Mouse (Mus musculus) CH12.LX (cell line): Measurements from ENCODE around the gene Gabpb2. TPM values are rescaled to one million over a fixed set of nuclear protein-coding genes. Genes with fewer than 3 reads are reported as not detected.

Experiments
- DNase-seq: peaks from one replicate; pipeline ENCODE4 v3.0.0-alpha.2; 2013; ENCODE audit errors: extremely low read depth
- H3K27ac ChIP-seq: 2 replicates; pipeline ENCODE4 v1.5.1; 2012; ENCODE audit warnings: low read depth, mild to moderate bottlenecking, control low read depth, moderate library complexity; ENCODE audit not compliant: insufficient read depth
- H3K27me3 ChIP-seq: replicated peaks from 2 replicates; pipeline ENCODE3; 2012; ENCODE audit warnings: inconsistent platforms
- H3K36me3 ChIP-seq, 2 experiments: replicated peaks in 1 of 2; 2 replicates each; pipeline versions ENCODE3 to v1.6.1; 2012; ENCODE audit warnings: inconsistent platforms in 1 of 2, low read length in 1 of 2, mild to moderate bottlenecking in 1 of 2, mixed read lengths in 1 of 2, moderate library complexity in 1 of 2; ENCODE audit not compliant: control insufficient read depth in 1 of 2, insufficient read depth in 1 of 2
- H3K4me1 ChIP-seq, 2 experiments: 2 replicates each; pipeline ENCODE4 v1.6.1; 2012; ENCODE audit warnings: inconsistent platforms in 1 of 2, moderate library complexity in 1 of 2; ENCODE audit not compliant: insufficient read depth in 2 of 2, control insufficient read depth in 1 of 2
- H3K4me2 ChIP-seq: 2 replicates; pipeline ENCODE4 v1.6.1; 2012; ENCODE audit warnings: low read depth, mild to moderate bottlenecking, control low read depth; ENCODE audit not compliant: poor library complexity, insufficient read depth, severe bottlenecking
- H3K4me3 ChIP-seq, 3 experiments: fragments of 150-350 bp in 1 of 3; sonication (generic) in 1 of 3; replicated peaks in 1 of 3; 2 replicates each; pipeline versions ENCODE3 to v1.5.1; 2011 to 2012; ENCODE audit warnings: low read depth in 2 of 3, low read length in 2 of 3, mild to moderate bottlenecking in 2 of 3, moderate library complexity in 2 of 3, control low read depth in 1 of 3, improper control_type of control experiment in 1 of 3, inconsistent platforms in 1 of 3, mixed read lengths in 1 of 3; ENCODE audit not compliant: poor library complexity in 1 of 3
- H3K79me2 ChIP-seq: replicated peaks from 2 replicates; pipeline ENCODE4 v1.6.1; 2012; ENCODE audit warnings: mild to moderate bottlenecking, moderate library complexity; ENCODE audit not compliant: control insufficient read depth, poor library complexity, insufficient read depth, severe bottlenecking; ENCODE audit errors: extremely low read depth
- H3K9ac ChIP-seq: 2 replicates; pipeline ENCODE4 v1.6.1; 2012; ENCODE audit warnings: low read depth, mild to moderate bottlenecking, control low read depth, moderate library complexity; ENCODE audit not compliant: insufficient read depth
- H3K9me3 ChIP-seq: replicated peaks from 2 replicates; pipeline ENCODE3; 2012; ENCODE audit warnings: low read length, inconsistent platforms, mixed read lengths
- CHD2 ChIP-seq: IDR thresholded peaks from 2 replicates; pipeline ENCODE4 v1.6.1; 2011; ENCODE audit warnings: low read length, improper control_type of control experiment
- E2F4 ChIP-seq: IDR thresholded peaks from 2 replicates; pipeline ENCODE4 v1.6.1; 2011; ENCODE audit warnings: low read depth, low read length, improper control_type of control experiment; ENCODE audit not compliant: insufficient replicate concordance
- ELF1 ChIP-seq: IDR thresholded peaks from 2 replicates; pipeline ENCODE4 v1.6.1; 2014; ENCODE audit warnings: low read depth, mild to moderate bottlenecking, inconsistent platforms, low read length, improper control_type of control experiment
- EP300 ChIP-seq: IDR thresholded peaks from 2 replicates; pipeline ENCODE4 v1.6.1; 2011; ENCODE audit warnings: low read length, improper control_type of control experiment
- IRF4 ChIP-seq: IDR thresholded peaks from 2 replicates; pipeline ENCODE4 v1.6.1; 2014; ENCODE audit warnings: low read depth, mild to moderate bottlenecking, inconsistent platforms, low read length, improper control_type of control experiment
- JUND ChIP-seq: conservative IDR thresholded peaks from 2 replicates; pipeline ENCODE4 v1.6.1; 2011; ENCODE audit warnings: low read depth, low read length, improper control_type of control experiment
- MAFK ChIP-seq: IDR thresholded peaks from 2 replicates; pipeline ENCODE4 v1.6.1; 2011; ENCODE audit warnings: low read length, improper control_type of control experiment; ENCODE audit not compliant: insufficient replicate concordance
- MAX ChIP-seq: IDR thresholded peaks from 2 replicates; pipeline ENCODE4 v1.6.1; 2011; ENCODE audit warnings: low read length, improper control_type of control experiment
- MAZ ChIP-seq: IDR thresholded peaks from 2 replicates; pipeline ENCODE4 v1.6.1; 2012; ENCODE audit warnings: low read depth, mild to moderate bottlenecking, inconsistent platforms, low read length, improper control_type of control experiment, moderate library complexity
- MXI1 ChIP-seq: IDR thresholded peaks from 2 replicates; pipeline ENCODE4 v1.6.1; 2011; ENCODE audit warnings: mild to moderate bottlenecking, low read depth, low read length, improper control_type of control experiment
- NRF1 ChIP-seq: IDR thresholded peaks from 2 replicates; pipeline ENCODE4 v1.6.1; 2014; ENCODE audit warnings: low read depth, mild to moderate bottlenecking, inconsistent platforms, low read length, improper control_type of control experiment, moderate library complexity
- POLR2A ChIP-seq: IDR thresholded peaks from 2 replicates; pipeline ENCODE4 v1.6.1; 2011; ENCODE audit warnings: low read depth, mild to moderate bottlenecking, improper control_type of control experiment, low read length
- POLR2AphosphoS2 ChIP-seq: IDR thresholded peaks from 2 replicates; pipeline ENCODE4 v1.6.1; 2011; ENCODE audit warnings: low read depth, low read length, improper control_type of control experiment
- RCOR1 ChIP-seq: conservative IDR thresholded peaks from 2 replicates; pipeline ENCODE4 v1.6.1; 2012; ENCODE audit warnings: low read depth, mild to moderate bottlenecking, inconsistent platforms, low read length, improper control_type of control experiment
- SMC3 ChIP-seq: IDR thresholded peaks from 2 replicates; pipeline ENCODE4 v1.6.1; 2011; ENCODE audit warnings: low read depth, low read length, improper control_type of control experiment
- TBP ChIP-seq: conservative IDR thresholded peaks from 2 replicates; pipeline ENCODE4 v1.6.1; 2011; ENCODE audit warnings: low read depth, low read length, improper control_type of control experiment
- TCF12 ChIP-seq: IDR thresholded peaks from 2 replicates; pipeline ENCODE4 v1.6.1; 2014; ENCODE audit warnings: low read depth, mild to moderate bottlenecking, inconsistent platforms, low read length, improper control_type of control experiment
- UBTF ChIP-seq: IDR thresholded peaks from 2 replicates; pipeline ENCODE4 v1.6.1; 2012; ENCODE audit warnings: low read depth, mild to moderate bottlenecking, inconsistent platforms, low read length, improper control_type of control experiment, moderate library complexity
- USF1 ChIP-seq: IDR thresholded peaks from 2 replicates; pipeline ENCODE4 v1.6.1; 2014; ENCODE audit warnings: low read depth, mild to moderate bottlenecking, inconsistent platforms, low read length, improper control_type of control experiment
- USF2 ChIP-seq: conservative IDR thresholded peaks from 2 replicates; pipeline ENCODE4 v1.6.1; 2011; ENCODE audit warnings: low read depth, low read length, improper control_type of control experiment
- dilution Hi-C: fragments of 300-500 bp; cut with MboI; formaldehyde crosslinking; loops from 2 replicates; pipeline ENCODE4 v1.14.3; 2020; ENCODE audit warnings: low sequenced_read_pairs; ENCODE audit not compliant: extremely low pct_unique_long_range_greater_than_20kb, extremely low pct_ligation_motif_present
- in situ Hi-C: fragments of 300-500 bp; cut with MboI; formaldehyde crosslinking; loops from 3 replicates; pipeline ENCODE4 v1.14.3; 2019; ENCODE audit warnings: low sequenced_read_pairs, low pct_ligation_motif_present, low pct_unique_long_range_greater_than_20kb, mixed read lengths
- polyA plus RNA-seq: library from polyadenylated mRNA; unstranded; fragments of >175 nt; gene quantifications from 2 replicates; pipeline ENCODE4 v1.2.1, GENCODE M21; 2012; ENCODE audit warnings: low read depth; ENCODE audit not compliant: insufficient read length
- total RNA-seq, 2 experiments: library from RNA; depleted of rRNA; stranded (reverse); fragments of 300-350 nt in 1 of 2; fragments of >200 nt in 1 of 2; gene quantifications; 2 replicates each; pipeline ENCODE4 v1.2.3; 2012 to 2014

Gabpb2 gene
- total and polyA plus RNA-seq, 3 experiments, result 14.7 to 20.6 (median 16.6) TPM

- Histone ChIP-seq H3K27ac (no peak overlapping the region), H3K4me3 (no peak overlapping the region), H3K4me1 (0 out of 4 replicates have a peak, but pooled peaks cover 2% of the 10 kb centered on the region in 2 experiments), H3K4me2 (no peak overlapping the region), H3K79me2 (no peaks in the 10 kb centered on the region), H3K9me3 (no peaks in the 10 kb centered on the region), H3K27me3 (no peaks in the 10 kb centered on the region), H3K9ac (no peak overlapping the region), H3K36me3 (peaks cover 48 to 91% of the 10 kb centered on the region in 2 experiments)
- no peak for DNase-seq
- dilution Hi-C loops, result no loop called here
- TF ChIP-seq CHD2 (no peak), ELF1 (no peak), MAZ (no peak), E2F4 (no peak), UBTF (no peak), SMC3 (no peak), TCF12 (no peak), JUND (no peak), POLR2AphosphoS2 (no peak)
- in situ Hi-C loops, result no loop called here
Measured at GRCm38 (mm10) chr3:95184796-95185577, 32.7 kb downstream of the Gabpb2 start.

GRCm38 (mm10) chr3:95181841-95182240 is 35.9 kb downstream of the Gabpb2 start:
- TF ChIP-seq USF1, result no peak
- no peak for TF ChIP-seq USF2
- TF ChIP-seq ELF1, result no peak
- no peak for TF ChIP-seq TBP
- no peak for TF ChIP-seq MAX
- no peak for TF ChIP-seq MAFK
- no peak for TF ChIP-seq JUND
- no peak for TF ChIP-seq CHD2
- TF ChIP-seq NRF1, result no peak
- TF ChIP-seq MXI1, result no peak
- no peak for TF ChIP-seq IRF4
- no peak for TF ChIP-seq MAZ
- TF ChIP-seq POLR2A, result no peak
- TF ChIP-seq RCOR1, result no peak
- TF ChIP-seq EP300, result no peak
- Histone ChIP-seq H3K9me3 (no peaks in the 10 kb centered on the region), H3K4me3 (no peak overlapping the region), H3K36me3 (peaks cover 21 to 60% of the 10 kb centered on the region in 2 experiments), H3K79me2 (no peaks in the 10 kb centered on the region), H3K9ac (no peak overlapping the region), H3K4me1 (peaks cover 6 to 15% of the 10 kb centered on the region in 2 experiments; a peak in 2 of 4 replicates), H3K27me3 (no peaks in the 10 kb centered on the region), H3K4me2 (no peak overlapping the region), H3K27ac (no peak overlapping the region)
- no peak for DNase-seq
- in situ Hi-C loops (no loop called here), dilution Hi-C loops (no loop called here)
